Mouse (Mus musculus): ENCODE data around the gene Mob3b. TPM values are rescaled to one million over a fixed set of nuclear protein-coding genes. Genes with fewer than 3 reads are reported as not detected.

The Mob3b gene
- polyA plus RNA-seq, 2 experiments, result 1.4 to 2.6 TPM

DNA sequence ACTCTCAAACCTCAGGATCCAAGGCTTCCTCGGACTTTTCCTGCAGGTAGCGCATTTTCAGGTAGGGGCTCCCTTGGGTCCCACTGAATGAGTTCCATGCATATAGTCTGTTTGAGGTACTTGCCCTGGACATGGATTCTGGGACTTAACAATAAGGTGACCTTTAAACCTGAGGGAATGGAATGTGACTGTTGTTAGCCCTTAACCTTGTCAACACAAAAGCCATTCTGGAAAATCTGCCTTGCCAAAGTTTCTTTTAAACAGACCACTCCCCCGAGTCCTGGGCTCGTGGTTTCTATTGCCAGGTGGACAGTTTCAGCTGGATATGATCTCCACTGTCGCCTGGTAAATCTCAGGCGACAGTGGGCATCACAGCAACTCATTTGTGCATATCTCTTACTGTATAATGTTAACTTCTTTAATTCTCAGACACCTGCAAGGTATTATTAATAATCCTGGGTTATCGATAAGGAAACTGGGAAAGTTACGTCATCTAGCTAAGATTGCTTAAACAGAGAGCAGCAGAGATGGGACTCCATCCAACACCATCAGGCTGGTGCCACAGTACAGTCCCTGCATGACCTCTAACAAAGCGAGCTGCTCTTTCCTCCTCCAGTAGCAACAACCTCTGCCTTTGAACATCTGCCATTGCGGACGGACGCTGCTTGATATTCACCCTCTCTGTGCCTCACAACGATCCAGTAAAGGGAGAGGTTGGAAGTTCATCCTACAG, 43.6 kb downstream of the Mob3b start:
- Histone ChIP-seq H3K27me3 (ENCODE audit: control insufficient read depth, insufficient read depth, low read length) (no peaks in the 10 kb centered on the region), H3K4me1 (replicated peaks; ENCODE audit: control insufficient read depth in 2 of 2, insufficient read depth in 2 of 2, low read length in 1 of 2) (0 out of 4 replicates have a peak, but pooled peaks cover 0 to 5% of the 10 kb centered on the region in 2 experiments), H3K27ac (no peak overlapping the region), H3K4me2 (ENCODE audit: low read depth) (no peak overlapping the region), H3K9ac (replicated peaks) (no peak overlapping the region), H3K4me3 (ENCODE audit: insufficient read depth in 1 of 2, low read depth in 2 of 2, low read length in 2 of 2) (no peak overlapping the region), H3K9me3 (ENCODE audit: control insufficient read depth, low read length) (no peaks in the 10 kb centered on the region), H3K36me3 (replicated peaks; ENCODE audit: control insufficient read depth, insufficient read depth, low read depth) (no peaks in the 10 kb centered on the region)
- no peak for TF ChIP-seq EP300 (IDR thresholded peaks at IDR 0.05; ENCODE audit: low read depth)
- TF ChIP-seq CTCF (IDR thresholded peaks at IDR 0.05; ENCODE audit: low read depth), result no peak
- DNase-seq (ENCODE audit: low read depth in 3 of 3, low spot score in 3 of 3) (no peak), ATAC-seq (ENCODE audit: insufficient read depth) (peak; percentile 18; the same call in 1 of the 2 replicates)
- 64% methylated on average over 13 of the region's 13 CpGs for WGBS (ENCODE audit: insufficient replicate concordance)

DNA sequence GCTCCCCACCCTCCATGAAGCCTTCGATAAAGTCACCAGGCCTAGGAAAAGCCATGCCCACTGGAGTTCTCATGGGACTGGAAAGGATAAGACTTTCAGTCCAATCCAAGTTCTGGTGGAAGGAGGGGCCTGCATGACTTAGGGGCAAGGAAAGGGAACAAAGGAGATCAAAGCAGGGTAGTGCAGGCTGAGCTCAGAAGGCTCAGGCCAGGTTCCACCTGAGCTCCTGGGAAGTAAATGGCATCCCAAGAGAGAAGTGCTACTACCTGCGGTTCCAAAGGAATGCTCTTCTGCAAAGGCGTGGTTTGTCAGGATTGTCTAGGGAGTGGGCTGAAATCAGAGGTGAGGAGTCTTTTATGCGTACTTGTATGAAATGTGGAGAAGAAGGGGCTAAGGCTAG, 44.8 kb downstream of the Mob3b start:
- Histone ChIP-seq H3K9ac (replicated peaks) (no peak overlapping the region), H3K4me2 (ENCODE audit: low read depth) (no peak overlapping the region), H3K27ac (no peak overlapping the region), H3K4me3 (ENCODE audit: insufficient read depth in 1 of 2, low read depth in 2 of 2, low read length in 2 of 2) (no peak overlapping the region), H3K27me3 (ENCODE audit: control insufficient read depth, insufficient read depth, low read length) (no peaks in the 10 kb centered on the region), H3K4me1 (replicated peaks; ENCODE audit: control insufficient read depth in 2 of 2, insufficient read depth in 2 of 2, low read length in 1 of 2) (0 out of 4 replicates have a peak, but pooled peaks cover 0 to 5% of the 10 kb centered on the region in 2 experiments), H3K36me3 (replicated peaks; ENCODE audit: control insufficient read depth, insufficient read depth, low read depth) (no peaks in the 10 kb centered on the region), H3K9me3 (ENCODE audit: control insufficient read depth, low read length) (no peaks in the 10 kb centered on the region)
- TF ChIP-seq CTCF (IDR thresholded peaks at IDR 0.05; ENCODE audit: low read depth), result no peak
- ATAC-seq (ENCODE audit: insufficient read depth) (no peak), DNase-seq (ENCODE audit: low read depth in 3 of 3, low spot score in 3 of 3) (no peak)
- 72% methylated on average over 4 of the region's 4 CpGs for WGBS (ENCODE audit: insufficient replicate concordance)

DNA sequence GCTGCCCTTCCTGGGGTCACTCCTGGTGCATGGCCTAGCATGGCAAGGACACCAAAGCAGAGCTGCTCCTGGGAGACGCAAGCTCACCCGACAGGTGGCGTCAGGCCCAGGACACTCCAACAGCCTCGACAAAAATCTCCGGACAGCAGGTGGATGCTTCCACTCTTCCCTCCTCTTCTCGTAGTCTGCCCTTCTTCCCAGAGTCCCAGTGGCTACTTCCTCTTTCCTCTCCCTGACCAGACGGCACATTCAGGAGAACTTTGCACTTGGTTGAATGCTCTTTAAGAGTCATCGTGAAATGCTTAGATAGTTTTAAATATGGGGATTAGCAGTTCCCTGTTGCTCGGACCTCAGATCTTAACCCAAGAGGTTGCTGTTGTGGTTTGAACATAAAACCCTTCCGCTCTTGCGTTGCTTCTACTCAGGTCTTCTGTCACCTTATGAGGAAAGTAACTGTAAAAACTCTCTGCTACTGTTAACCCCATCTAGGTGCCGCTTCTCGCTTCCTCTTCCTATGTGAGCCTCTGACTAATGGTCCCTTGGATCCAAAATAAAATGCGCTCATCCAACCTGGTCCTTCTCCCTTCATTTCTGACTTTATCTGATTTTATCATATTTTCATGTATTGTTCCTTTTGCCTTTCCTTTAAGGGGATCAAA, 52.0 kb downstream of the Mob3b start:
- no peaks in the 10 kb centered on the region for H3K27me3 ChIP-seq (ENCODE audit: control insufficient read depth, insufficient read depth, low read length)
- no peak overlapping the region for H3K4me3 ChIP-seq (ENCODE audit: insufficient read depth in 1 of 2, low read depth in 2 of 2, low read length in 2 of 2)
- H3K27ac ChIP-seq, result no peak overlapping the region
- no peak overlapping the region for H3K4me2 ChIP-seq (ENCODE audit: low read depth)
- no peak overlapping the region for H3K9ac ChIP-seq (replicated peaks)
- no peak for DNase-seq (ENCODE audit: low read depth in 3 of 3, low spot score in 3 of 3)
- H3K4me1 ChIP-seq (replicated peaks; ENCODE audit: control insufficient read depth in 2 of 2, insufficient read depth in 2 of 2, low read length in 1 of 2), result peaks cover 2 to 4% of the 10 kb centered on the region in 2 experiments; a peak in 3 of 4 replicates
- 55% methylated on average over 14 of the region's 14 CpGs for WGBS (ENCODE audit: insufficient replicate concordance)
- no peaks in the 10 kb centered on the region for H3K36me3 ChIP-seq (replicated peaks; ENCODE audit: control insufficient read depth, insufficient read depth, low read depth)
- no peak for TF ChIP-seq CTCF (IDR thresholded peaks at IDR 0.05; ENCODE audit: low read depth)
- no peak for TF ChIP-seq EP300 (IDR thresholded peaks at IDR 0.05; ENCODE audit: low read depth)
- no peak for ATAC-seq (ENCODE audit: insufficient read depth)
- H3K9me3 ChIP-seq (ENCODE audit: control insufficient read depth, low read length), result no peaks in the 10 kb centered on the region

DNA sequence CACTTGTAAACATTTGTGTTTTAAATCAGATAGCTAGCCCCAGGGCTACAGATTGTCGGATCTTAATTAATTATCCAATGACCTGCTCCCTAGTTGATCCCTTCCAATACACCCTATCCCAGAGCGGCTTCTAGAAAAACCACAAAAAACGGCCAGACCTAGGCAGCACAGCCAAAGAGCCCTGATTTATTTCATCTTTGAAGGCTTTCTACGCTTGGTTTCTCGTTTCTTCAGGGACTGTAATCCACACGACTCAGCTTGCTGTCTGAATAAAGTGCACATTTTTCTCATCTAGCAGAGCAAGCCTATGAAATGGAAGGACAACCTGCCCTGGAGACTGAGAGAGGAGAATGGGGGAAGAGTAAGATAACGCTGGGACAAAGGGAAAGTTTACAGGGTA, 56.1 kb downstream of the Mob3b start:
- DNase-seq (ENCODE audit: low read depth in 3 of 3, low spot score in 3 of 3) (no peak), ATAC-seq (ENCODE audit: insufficient read depth) (no peak)
- Histone ChIP-seq H3K4me3 (ENCODE audit: insufficient read depth in 1 of 2, low read depth in 2 of 2, low read length in 2 of 2) (no peak overlapping the region), H3K4me1 (replicated peaks; ENCODE audit: control insufficient read depth in 2 of 2, insufficient read depth in 2 of 2, low read length in 1 of 2) (peaks cover 13 to 23% of the 10 kb centered on the region in 2 experiments), H3K27ac (no peak overlapping the region), H3K4me2 (ENCODE audit: low read depth) (no peak overlapping the region), H3K9me3 (ENCODE audit: control insufficient read depth, low read length) (no peaks in the 10 kb centered on the region), H3K36me3 (replicated peaks; ENCODE audit: control insufficient read depth, insufficient read depth, low read depth) (no peaks in the 10 kb centered on the region), H3K27me3 (ENCODE audit: control insufficient read depth, insufficient read depth, low read length) (no peaks in the 10 kb centered on the region), H3K9ac (replicated peaks) (no peak overlapping the region)
- TF ChIP-seq CTCF (IDR thresholded peaks at IDR 0.05; ENCODE audit: low read depth), result no peak
- TF ChIP-seq EP300 (IDR thresholded peaks at IDR 0.05; ENCODE audit: low read depth), result no peak
- 59% methylated on average over 7 of the region's 7 CpGs for WGBS (ENCODE audit: insufficient replicate concordance)
